Mouse (Mus musculus): ENCODE results near the gene Ccdc117.
A peak's percentile ranks its signal among the peaks of the same experiment; 100 is the strongest.
"Not testable (repeated sequence)": the region's sequence is repeated elsewhere in the genome, so short reads cannot be mapped to it uniquely, and the experiment has no call there.

Gene Ccdc117

GRCm38 (mm10) chr11:5533108-5533507 lies 8.9 kb downstream of the Ccdc117 start:
- DNase-seq (ENCODE audit: low read depth, low spot score) = no peak

- DNase-seq (ENCODE audit: low read depth, low spot score) = no peak
Measured at GRCm38 (mm10) chr11:5530717-5531116, 11.3 kb downstream of the Ccdc117 start.

- DNase-seq (ENCODE audit: low read depth, low spot score) = no peak
Measured at GRCm38 (mm10) chr11:5530172-5530571, 11.8 kb downstream of the Ccdc117 start.

DNA sequence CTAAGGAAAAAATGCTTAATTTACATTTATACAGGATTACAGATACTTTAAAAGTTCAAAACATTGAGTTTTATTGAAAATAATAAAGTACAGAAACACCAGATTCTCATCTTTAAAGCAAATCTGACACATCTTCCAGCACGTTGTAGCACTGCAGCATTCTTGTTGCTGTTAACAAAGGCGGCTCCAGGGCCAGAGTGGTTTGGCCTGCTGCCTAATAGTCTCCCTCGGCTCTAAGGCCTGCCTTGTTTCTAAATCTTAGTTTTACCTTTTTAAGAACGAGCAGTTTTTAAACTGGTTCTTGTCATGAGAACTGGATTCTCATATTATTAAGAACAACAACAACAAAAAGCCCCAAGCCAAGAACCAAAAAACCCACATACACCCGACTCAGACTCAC lies 13.1 kb downstream of the Ccdc117 start:
- DNase-seq (ENCODE audit: low read depth, low spot score) = no peak

DNA sequence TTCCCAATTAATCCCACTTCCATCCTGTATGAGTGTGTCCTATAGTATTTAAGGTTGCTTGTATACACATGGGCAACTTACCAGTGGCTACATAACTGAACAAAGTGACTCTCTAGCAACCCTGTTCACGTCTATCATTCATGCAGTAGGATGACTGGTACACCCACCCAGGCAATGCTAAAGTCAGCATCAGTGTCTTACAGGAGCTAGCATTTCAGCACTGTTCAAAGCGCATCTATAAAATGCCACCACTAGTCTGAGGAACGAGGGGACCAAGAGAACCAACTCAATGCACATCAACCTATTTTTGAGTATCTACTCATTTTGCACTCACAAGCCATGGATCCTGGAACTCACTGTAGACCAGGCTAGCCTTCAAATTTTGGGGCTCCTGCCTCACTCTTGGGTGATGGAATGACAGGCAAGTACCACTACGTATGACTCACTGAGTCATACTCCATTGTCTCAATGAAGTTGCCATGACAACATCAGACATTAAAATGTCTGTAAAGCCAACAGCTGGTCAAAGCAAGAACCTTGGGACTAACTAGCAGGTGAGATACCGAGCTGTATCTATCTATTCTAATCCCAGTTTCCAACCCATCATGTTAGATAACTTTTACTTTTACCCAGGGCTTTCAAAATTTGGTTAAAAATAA lies 14.0 kb downstream of the Ccdc117 start:
- no peak for DNase-seq (ENCODE audit: low read depth, low spot score)

DNA sequence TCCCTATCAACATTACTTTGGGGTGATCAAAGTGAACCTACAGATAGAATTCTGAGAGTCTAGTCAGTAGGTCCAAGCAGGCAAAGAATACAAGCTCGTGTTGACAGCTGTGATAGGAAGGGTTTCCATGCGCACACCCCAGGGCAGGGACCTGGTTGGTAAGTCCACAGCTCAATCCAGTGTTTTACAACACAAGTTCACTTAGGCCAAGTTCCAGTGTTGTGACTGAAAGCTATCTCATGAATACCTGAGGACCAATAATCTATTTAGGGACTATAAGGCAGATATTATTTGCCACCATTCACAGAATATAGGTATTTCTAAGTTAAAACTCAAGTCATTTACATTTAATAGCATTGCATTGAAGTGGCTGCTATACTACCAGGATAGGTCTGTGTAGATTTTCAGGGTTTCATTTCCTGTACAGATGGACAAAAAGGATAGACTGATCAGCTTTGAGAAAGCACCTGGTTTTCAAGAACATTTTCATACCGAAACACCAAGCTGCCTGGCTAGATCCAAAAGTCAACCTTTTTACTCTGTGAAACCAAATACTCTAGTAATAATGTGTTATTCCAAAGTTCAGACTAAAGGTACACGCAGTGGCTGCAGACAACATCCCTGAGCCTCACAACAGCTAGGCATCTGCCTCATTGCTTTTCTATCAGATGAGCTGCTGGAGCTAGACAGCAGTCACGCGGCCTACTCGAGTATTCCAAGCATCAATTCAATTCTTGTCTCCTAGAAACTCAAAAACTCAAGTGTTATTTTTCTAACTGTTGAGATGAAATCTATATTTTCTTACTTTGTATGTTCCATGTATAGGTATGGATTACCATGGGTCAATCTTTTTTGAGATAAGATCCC lies 15.2 kb downstream of the Ccdc117 start:
- no peak for DNase-seq (ENCODE audit: low read depth, low spot score)

DNA sequence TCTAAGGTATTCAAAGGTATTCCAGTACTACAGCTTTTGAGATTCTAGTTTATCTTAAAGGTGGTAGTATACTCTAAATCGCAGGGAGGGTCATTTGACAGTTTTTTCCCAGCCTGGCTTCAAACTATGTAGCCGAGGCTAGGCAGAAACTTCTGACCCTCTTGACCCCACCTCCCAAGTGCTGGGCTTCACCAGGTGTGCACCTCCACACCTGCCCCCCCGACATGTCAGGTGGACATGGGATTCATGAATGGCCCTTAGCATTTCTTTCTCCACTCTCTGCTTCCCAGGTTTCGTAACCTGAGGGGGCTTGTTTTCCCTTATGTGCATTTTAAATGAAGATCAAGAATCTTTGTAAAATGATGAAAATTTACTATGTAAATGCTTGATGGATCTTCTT lies 16.6 kb downstream of the Ccdc117 start:
- no peak for DNase-seq (ENCODE audit: low read depth, low spot score)

GRCm38 (mm10) chr11:5522798-5523415 lies 19.1 kb downstream of the Ccdc117 start:
- no peak for DNase-seq (ENCODE audit: low read depth, low spot score)

- DNase-seq (ENCODE audit: low read depth, low spot score) = peak; percentile 47
Measured at GRCm38 (mm10) chr11:5521516-5522291, 20.3 kb downstream of the Ccdc117 start.

DNA sequence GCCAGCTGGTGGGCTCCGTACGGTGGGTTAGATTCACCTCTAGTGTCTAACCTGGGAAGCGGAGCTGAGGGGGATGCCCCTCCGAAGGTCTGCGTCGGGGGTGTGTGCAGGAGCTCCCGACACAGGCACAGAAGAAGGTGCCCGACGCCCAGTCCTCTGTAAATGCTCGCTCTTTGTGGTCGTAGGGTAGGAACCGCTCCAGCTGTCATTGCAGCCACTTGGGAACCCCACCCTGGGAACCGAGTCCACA lies 20.8 kb downstream of the Ccdc117 start:
- DNase-seq (ENCODE audit: low read depth, low spot score) = no peak

DNA sequence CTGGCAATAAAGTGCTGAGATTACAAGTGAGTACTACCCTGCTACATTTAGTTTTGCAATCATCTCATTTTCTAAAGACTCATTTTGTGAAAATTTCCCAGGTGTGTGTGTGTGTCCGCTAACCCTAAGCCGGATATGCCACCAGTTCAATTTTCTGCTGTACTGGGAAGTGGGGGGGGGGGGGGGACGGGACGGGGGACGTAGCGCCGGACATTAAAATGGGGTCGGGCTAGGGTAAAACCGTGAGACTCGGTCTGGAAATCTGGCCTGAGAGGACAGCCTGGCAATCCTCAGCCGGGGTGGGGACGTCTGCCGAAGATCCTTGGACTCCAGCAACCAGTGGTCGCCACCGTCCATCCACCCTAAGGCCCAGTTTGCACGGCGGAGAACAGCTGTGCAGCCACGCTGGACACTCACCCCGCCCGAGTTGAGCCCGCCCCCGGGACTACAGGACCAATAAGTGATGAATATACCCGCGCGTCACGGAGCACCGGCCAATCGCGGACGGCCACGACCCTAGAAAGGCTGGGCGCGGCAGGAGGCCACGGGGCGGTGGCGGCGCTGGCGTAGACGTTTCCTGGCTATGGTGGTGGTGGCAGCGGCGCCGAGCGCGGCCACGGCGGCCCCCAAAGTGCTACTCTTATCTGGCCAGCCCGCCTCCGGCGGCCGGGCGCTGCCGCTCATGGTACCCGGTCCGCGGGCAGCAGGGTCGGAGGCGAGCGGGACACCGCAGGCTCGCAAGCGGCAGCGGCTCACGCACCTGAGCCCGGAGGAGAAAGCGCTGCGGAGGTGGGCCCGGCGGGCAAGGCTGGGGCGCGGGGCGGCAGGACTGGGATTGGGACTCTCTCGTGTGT lies 21.3 kb downstream of the Ccdc117 start, which contains the start of gene Xbp1:
Gene Xbp1, plus strand, starts transcription at position 248 of the 854 bp plus-strand sequence.
- DNase-seq (ENCODE audit: low read depth, low spot score) = peak; percentile 81

- DNase-seq (ENCODE audit: low read depth, low spot score) = no peak
Measured at GRCm38 (mm10) chr11:5519681-5520080, 22.3 kb downstream of the Ccdc117 start.

DNA sequence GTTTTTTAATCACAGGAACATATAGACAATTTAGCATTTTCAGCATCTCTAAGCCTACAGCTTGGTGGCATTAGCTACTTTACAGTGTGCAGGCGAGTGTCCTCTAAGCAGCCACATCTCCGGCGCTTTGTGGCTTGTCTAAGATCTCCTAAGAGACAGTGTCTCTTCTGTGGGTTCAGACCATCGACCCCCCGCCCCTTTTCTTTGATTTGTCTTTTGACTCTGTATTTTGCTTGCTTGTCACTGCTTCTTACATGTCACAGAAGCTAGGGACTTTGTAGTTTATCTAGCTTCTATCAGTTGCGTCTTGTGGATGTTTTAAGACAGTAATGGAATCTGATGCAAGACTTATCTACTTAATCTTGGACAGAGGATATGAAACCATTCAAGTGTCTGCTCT lies 24.6 kb downstream of the Ccdc117 start:
- no peak for DNase-seq (ENCODE audit: low read depth, low spot score)

GRCm38 (mm10) chr11:5516617-5517016 lies 25.4 kb downstream of the Ccdc117 start:
- DNase-seq (ENCODE audit: low read depth, low spot score) = no peak

GRCm38 (mm10) chr11:5516151-5516550 lies 25.8 kb downstream of the Ccdc117 start:
- DNase-seq (ENCODE audit: low read depth, low spot score) = no peak

- no peak for DNase-seq (ENCODE audit: low read depth, low spot score)
Measured at GRCm38 (mm10) chr11:5515655-5516054, 26.3 kb downstream of the Ccdc117 start.

DNA sequence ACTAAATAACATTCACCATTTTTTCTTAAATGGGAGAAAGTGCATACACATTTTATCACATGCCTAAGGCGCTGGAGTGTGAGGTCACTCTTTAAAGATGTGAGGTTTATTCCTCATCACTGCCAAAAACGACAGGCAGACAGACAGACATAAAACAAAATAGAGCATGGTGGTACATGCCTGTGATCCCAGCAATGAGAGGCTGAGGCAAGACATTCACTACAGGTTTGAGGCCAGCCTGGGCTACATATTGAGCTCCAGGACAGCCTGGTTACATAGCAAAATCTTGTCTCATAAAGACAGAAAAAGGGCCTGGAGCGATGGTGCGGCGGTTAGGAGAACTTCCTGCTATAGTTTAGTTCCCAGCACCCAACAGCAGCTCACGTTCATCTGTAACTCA lies 26.8 kb downstream of the Ccdc117 start:
- no peak for DNase-seq (ENCODE audit: low read depth, low spot score)

GRCm38 (mm10) chr11:5514091-5514490 lies 27.9 kb downstream of the Ccdc117 start:
- no peak for DNase-seq (ENCODE audit: low read depth, low spot score)

GRCm38 (mm10) chr11:5512961-5513360 lies 29.0 kb downstream of the Ccdc117 start:
- no peak for DNase-seq (ENCODE audit: low read depth, low spot score)

GRCm38 (mm10) chr11:5512099-5512725 lies 29.8 kb downstream of the Ccdc117 start:
- DNase-seq (ENCODE audit: low read depth, low spot score) = no peak

GRCm38 (mm10) chr11:5510686-5511085 lies 31.3 kb downstream of the Ccdc117 start:
- DNase-seq (ENCODE audit: low read depth, low spot score) = not testable (repeated sequence)
